Mouse (Mus musculus): ENCODE measurements at regions not wholly inside any gene's neighbourhood (a gene's known extent, or its start where the extent isn't known, plus 50 kb on each side); places are given as distances from the start of the nearest gene placed in this dataset.

- peak; percentile 56 for DNase-seq (ENCODE audit: low read depth, low spot score)
These were observed 1285.3 kb upstream of the Cdh9 start for GRCm38 (mm10) chr15:15443271-15443670.

DNA sequence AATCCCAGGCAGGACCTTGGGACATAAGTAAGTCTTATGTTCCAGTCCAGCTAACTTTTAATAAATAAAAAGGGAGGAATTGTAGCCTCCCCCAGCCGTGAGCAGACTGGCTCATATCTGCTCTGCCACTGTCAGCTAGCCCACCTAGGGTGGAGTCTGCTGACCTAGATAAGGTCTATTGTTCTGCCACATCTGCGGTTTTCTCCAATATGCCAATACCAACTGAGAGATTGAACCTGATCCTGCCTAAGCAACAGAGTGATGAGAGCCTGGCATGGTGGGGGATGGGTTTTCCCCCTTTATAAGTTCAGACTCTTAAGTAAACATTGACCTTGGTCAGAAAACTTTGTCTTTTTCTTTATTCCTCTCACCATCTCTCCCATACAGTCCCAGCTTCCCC, 1250.9 kb upstream of the Cdh9 start:
- no peak for DNase-seq (ENCODE audit: low read depth, low spot score)

- DNase-seq (ENCODE audit: low read depth, low spot score), result no peak
These were observed 1228.3 kb upstream of the Cdh9 start for GRCm38 (mm10) chr15:15500276-15500675.

DNA sequence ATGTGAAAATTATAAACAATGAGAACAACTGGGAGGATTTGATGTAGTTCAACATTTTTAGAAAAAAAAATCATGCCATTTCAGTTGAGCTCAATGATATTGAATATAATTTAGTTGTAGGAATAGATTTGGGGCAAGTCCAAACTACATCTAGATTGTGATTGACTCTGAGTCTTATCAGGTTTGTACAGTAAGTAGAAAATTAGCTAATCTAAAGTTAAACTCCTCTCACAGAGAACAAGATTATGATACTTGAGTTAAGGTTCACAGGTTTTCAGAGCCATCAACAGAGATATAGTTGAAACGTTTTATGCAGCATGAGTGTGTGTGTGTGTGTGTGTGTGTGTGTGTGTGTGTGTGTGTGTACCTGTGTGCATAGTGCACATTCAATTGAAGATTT, 1189.6 kb upstream of the Cdh9 start:
- DNase-seq (ENCODE audit: low read depth, low spot score), result no peak

GRCm38 (mm10) chr15:15559148-15559752, 1169.3 kb upstream of the Cdh9 start:
- DNase-seq (ENCODE audit: low read depth, low spot score), result no peak

GRCm38 (mm10) chr15:15582300-15582880, 1146.2 kb upstream of the Cdh9 start:
- DNase-seq (ENCODE audit: low read depth, low spot score), result no peak

DNA sequence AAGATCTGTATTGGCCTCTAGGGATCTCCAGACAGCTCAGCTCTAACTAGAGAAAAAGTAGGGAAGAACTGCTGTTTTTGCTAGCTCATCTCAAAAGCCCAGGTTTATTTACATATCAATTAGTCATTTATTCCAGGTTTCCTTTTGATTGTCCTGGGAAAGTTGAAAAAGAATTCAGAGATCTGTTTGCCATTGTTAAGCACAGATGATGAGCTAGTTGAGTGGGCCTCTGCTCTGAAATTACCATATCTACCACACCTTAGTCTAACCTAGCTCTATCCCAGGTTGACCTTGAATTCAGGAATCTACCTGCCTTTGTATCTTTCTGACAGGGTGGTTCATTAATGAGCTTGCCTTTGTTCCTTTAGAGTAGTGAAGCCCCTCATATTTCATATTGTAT, 1110.6 kb upstream of the Cdh9 start:
- peak; percentile 89 for DNase-seq (ENCODE audit: low read depth, low spot score)

DNA sequence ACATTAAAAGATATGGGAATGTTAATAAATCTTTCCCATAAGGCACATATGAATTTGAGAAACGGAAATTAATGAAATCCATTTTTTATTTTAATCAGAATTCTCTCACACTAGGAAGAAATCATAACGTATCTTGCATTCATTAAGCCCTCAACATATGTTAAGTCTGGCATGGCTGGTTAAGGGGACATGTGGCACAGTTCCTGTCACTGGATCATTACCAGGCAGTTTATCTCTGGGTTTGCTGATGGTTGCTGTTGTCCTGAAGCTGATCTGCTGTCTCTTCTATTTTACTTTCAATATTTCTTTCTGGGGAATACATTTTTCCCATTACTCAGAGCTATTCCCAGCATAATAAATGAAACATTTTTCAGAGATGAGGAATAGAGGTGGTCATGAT, 1099.3 kb upstream of the Cdh9 start:
- no peak for DNase-seq (ENCODE audit: low read depth, low spot score)

DNA sequence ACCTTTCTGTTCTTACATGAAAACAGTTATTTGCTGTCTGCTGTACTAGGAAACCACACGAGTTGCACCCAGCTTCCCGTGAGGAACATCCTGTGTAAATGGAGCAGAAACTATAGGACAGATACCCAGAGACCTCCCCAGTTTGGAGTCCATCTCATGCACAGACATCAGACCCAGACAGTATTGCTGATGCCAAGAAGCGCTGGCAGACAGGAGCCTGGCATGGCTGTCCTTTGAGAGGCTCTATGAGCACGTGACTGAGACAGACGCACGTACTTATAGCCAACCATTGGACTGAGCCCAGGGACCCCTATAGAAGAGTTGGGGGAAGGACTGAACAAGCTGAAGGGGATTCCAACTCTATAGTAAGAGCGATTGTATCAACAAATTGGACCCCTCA, 1098.3 kb upstream of the Cdh9 start:
- DNase-seq (ENCODE audit: low read depth, low spot score), result no peak

- no peak for DNase-seq (ENCODE audit: low read depth, low spot score)
These were observed 1091.4 kb upstream of the Cdh9 start for GRCm38 (mm10) chr15:15637130-15637529.

- no peak for DNase-seq (ENCODE audit: low read depth, low spot score)
These were observed 1079.8 kb upstream of the Cdh9 start for GRCm38 (mm10) chr15:15648734-15649133.

GRCm38 (mm10) chr15:15666744-15667143, 1061.8 kb upstream of the Cdh9 start:
- DNase-seq (ENCODE audit: low read depth, low spot score), result no peak

DNA sequence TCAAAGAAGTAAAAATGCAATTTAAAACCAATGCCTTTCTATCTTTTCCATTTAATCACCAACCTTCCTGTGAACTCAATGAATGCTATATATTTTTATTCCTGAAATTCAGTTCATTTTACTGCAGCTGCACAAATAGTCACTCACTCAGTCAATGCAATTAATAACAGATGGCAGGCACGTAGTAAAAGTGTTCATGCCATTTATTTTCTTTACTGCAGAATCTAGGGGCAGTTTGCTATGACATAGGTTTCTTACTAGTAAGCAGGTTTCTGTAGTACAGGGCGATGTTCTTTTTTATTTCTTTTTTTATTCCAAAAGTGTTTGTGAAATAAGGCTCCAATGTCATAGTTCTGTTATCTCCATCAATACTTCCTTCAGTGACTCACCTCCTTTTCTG, 1035.8 kb upstream of the Cdh9 start:
- DNase-seq (ENCODE audit: low read depth, low spot score), result no peak

GRCm38 (mm10) chr15:15716694-15717093, 1011.9 kb upstream of the Cdh9 start:
- no peak for DNase-seq (ENCODE audit: low read depth, low spot score)

- peak; percentile 18 for DNase-seq (ENCODE audit: low read depth, low spot score)
These were observed 986.6 kb upstream of the Cdh9 start for GRCm38 (mm10) chr15:15741987-15742386.

GRCm38 (mm10) chr15:15743011-15743410, 985.5 kb upstream of the Cdh9 start:
- peak; percentile 77 for DNase-seq (ENCODE audit: low read depth, low spot score)

Data from R1 (cell line).